Mouse (Mus musculus): ENCODE measurements around the gene Ap4b1.

Ap4b1 gene

GRCm38 (mm10) chr3:103857036-103857805 is 47.9 kb downstream of the Ap4b1 start:
- no peak for DNase-seq

DNA sequence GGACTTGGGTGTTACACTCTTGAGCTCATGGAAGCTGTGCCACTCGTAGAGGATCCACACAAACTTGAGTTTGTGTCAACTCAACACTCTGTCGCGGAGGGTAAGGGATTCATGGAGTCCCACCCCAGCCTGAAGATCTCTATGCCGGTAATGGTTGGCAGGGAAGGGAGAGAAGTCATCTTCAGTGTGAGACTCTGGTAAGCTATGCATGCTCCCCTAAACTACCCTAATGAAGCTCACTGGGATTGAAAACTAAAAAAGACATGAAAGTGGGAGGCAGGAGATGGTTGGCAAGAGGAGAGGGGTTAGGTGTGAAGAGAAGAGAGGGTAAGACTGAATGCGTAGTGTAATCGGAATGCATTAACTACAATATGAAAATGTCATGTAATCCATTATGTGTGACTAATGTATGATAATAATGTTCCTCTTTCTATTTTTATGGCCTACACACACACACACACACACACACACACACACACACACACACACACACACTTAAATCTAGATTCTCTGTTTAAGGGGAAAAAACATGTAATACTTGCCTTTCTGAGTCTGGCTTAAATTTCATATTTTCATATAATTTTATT is 48.8 kb downstream of the Ap4b1 start:
- no peak for DNase-seq

- DNase-seq: no peak
Observed at GRCm38 (mm10) chr3:103858881-103859801, 49.8 kb downstream of the Ap4b1 start, which contains the start of gene Ptpn22. Gene Ptpn22 (plus strand): TSS chr3:103859795.

- no peak for DNase-seq
Observed at GRCm38 (mm10) chr3:103859851-103860391, 50.6 kb downstream of the Ap4b1 start.

- DNase-seq: no peak
Observed at GRCm38 (mm10) chr3:103862721-103863220, 53.5 kb downstream of the Ap4b1 start.

DNA sequence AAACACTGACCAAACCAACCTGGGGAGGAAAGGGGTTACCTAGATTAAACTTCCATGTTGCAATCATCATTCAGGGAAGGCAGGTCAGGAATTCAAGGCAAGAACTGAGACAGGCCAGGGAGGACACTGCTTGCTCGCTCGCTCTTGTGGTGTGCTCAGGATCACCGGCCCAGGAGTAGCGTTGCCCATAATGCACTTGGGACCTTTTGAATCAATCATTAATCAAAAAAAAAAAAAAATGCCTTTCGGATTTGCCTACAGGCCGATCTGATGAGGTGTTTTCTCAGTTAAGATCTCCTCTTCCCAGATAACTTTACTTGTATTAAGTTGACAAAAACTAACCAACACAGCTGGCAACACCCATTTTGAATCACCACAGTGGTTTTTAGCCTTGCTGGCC is 54.9 kb downstream of the Ap4b1 start:
- DNase-seq: no peak

DNA sequence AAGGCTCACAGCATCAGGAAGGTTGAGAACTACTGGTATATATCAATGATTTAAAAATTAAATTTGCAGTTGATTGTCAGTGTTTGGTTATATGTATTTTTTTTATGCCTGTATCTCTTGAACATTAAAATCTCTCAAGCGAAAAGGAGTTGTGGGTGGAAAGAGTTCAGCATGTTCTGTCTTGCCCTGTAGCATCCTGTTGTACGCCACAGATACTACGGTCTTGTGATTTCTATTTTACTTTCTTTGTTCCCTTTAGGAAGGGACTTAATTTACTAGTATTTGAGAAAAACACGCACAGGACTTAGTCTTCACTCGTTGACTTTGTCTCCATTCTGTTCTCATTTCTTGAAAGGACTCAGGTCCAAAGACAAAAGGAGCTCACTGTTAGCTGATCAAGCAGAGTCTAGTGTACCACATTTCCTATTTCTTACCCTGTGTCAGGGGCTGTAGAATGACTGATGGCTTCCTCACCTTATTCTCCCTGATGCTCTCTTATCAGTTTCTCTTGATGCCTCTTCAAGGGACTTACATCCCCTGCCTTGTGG is 58.2 kb downstream of the Ap4b1 start:
- DNase-seq: no peak

DNA sequence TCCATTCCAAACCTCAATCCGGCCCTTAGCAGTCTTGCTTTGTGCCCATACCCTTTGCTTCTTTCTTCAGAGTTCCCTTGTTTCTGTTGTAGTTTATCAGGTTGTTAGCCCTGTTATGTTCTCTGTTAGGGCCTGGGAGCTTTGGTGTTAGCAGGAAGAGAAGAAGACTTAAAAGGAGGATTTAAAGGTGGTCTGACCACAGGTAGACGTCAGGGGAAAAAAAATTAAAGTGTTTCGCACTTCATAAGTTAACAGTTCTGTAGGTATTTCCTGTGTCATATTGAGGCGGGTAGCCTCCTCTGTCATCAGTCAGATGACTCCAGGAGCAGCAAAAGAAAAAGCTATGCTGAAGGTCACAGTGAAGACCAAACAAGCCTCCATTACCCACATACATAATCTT is 58.7 kb downstream of the Ap4b1 start:
- no peak for DNase-seq

Data from right cerebral cortex, adult 18-20 months (tissue).